Mouse (Mus musculus) lung, postnatal 14 days (tissue): ENCODE measurements at regions not wholly inside any gene's neighbourhood (a gene's known extent, or its start where the extent isn't known, plus 50 kb on each side); places are given as distances from the start of the nearest gene placed in this dataset.

Experiments used
- DNase-seq: peaks from one replicate; pipeline ENCODE4 v3.0.0; 2021

- DNase-seq = no peak
Observed at GRCm38 (mm10) chr16:85743022-85743421, 59.9 kb downstream of the Adamts1 start.

DNA sequence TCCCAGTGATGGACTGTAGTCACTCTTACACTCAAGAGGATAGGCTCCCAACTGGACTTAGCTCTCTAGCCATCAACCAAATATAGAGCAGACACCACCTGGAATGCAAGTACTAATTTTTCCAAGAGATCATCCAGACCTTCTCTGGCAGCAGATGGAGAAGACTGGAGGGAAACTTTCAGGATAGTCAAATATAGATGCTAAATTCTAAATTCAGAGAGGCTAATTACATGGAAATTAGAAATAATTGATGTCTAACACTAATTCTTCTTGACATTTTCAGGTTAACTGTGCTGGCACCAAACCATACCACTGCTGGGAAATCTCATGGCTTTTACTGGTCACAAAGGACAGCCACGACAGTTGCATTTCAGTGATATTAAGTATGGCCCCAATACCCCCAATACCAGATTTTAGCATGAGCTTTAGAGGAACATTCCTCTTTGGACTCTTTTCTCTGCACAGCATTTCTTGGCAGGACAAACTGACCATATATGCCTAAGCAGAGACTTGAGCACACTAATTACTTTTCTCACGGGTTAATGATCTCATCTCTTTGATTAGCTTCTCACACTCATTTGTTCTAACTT is 64.2 kb downstream of the Adamts1 start:
- DNase-seq = no peak

DNA sequence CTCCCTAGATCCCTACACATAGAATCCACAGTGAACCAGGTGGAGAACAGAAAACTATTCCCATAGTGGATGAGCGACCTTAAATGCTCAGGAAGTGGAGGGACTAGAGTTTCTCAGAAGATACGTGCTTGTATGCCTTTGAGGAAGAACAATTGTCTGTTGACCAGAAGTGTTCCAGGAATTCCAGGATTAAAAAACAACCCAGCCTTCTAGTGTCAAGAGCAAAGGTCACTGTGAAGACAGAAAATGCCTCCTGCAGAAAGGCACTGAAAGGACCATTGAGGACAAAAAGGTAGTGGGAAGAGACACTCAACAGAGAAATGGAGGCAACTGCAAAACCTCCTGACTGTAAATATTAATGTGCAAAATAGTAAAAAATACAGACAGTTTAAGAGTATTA is 74.9 kb downstream of the Adamts1 start:
- DNase-seq = no peak

DNA sequence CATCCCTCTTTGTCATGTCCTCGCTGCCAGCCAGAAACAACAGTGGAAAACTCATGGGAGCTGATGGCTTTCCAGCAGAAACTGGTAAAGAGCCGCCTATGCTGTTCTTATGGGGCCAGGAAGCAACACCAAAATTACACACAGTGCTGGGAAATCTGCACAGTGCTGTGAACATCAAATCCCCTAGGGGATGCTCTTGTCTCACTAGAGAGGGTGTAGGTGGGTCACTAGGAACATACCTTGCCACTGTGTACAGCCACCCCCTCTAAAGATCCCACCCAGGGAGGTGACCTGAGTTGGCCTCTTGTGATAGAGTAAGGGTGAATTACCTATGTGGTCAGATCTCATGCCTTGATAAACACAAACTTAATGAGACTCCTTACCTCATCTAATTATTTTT is 80.9 kb downstream of the Adamts1 start:
- peak; percentile 22 for DNase-seq

GRCm38 (mm10) chr16:85712291-85712690 is 90.6 kb downstream of the Adamts1 start:
- DNase-seq = no peak

DNA sequence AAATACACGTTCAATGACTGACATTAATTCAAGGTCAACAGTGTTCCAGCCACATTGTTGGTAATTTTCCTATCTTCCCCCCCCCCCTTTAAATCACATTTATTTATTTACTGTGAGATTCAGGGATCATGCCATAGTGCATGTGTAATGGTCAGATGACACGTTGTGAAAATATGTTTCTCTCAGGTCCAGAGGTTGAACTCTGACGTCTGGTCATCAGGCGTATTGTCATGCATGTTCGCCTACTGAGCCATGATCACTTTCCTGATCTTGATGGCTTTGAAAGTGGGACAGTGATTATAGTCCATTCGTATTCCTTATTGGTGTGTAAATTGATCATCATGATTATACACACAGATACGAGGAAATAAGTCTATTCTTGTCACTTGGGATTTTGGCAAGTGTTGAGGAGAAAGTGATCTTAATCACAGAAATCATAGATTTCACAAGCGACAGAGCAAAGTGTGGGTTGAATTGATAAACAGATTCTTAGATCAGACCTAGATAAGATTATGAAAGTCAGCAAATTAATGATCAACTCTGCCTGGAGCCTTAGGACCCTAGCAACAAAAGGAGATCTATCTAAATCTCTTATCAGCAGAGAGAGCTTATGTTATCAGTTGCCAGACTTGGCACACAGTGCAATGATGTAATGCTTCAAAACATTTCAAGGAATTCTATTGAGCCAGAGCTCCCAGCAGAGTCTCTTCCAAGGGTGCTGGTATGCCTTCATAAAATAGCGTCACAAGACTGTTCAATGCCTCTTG is 98.5 kb downstream of the Adamts1 start:
- DNase-seq = no peak

DNA sequence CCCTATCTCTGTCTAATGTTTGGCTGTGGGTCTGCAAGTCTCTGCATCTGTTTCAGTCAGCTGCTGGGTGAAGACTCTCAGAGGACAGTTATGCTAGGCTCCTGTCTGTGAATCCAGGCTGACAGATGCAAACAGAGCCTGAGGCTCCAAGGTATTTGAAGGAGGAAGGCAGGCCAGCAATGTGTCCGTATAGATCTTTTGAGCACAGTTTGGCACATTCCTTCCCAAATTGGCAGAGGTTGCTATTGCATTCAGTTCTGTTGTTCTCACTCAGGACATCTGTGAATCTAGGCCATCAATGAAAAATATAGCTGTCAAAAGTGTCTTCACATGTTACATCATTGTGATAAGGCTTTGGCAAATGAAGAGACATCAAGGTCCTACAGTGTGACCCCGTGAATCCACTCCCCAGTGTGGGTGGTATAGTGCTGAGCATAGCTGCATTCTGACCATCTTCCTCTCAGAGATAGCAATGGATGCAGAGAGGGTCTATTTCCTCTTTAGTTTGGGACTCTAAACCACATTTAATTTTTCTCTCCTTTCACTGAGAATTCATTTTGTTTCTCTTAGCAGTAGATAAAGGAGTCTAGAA is 99.9 kb downstream of the Adamts1 start:
- DNase-seq = no peak

DNA sequence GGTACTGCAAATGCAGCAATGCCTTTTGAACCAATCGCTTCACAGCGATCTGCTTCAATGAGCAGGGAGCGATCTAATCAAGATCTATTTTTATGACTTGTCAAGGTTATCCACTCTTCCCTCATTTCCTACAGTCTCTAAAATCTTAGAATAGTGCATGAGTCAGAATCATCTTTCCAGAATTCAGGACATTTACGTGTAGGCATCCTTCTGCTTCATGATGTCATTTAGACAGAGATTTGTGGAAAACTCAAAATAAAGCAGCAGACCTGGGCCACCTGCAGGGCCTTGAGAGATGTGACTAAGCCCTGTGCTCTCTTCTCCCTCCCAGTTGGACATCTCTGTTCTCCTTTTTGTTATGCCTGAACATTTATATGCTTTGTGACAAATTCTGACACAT is 103.6 kb downstream of the Adamts1 start:
- no peak for DNase-seq

- DNase-seq = no peak
Observed at GRCm38 (mm10) chr16:85682721-85683120, 120.2 kb downstream of the Adamts1 start.

GRCm38 (mm10) chr16:85680351-85680750 is 122.6 kb downstream of the Adamts1 start:
- DNase-seq = no peak

GRCm38 (mm10) chr16:85678781-85679180 is 124.1 kb downstream of the Adamts1 start:
- no peak for DNase-seq

DNA sequence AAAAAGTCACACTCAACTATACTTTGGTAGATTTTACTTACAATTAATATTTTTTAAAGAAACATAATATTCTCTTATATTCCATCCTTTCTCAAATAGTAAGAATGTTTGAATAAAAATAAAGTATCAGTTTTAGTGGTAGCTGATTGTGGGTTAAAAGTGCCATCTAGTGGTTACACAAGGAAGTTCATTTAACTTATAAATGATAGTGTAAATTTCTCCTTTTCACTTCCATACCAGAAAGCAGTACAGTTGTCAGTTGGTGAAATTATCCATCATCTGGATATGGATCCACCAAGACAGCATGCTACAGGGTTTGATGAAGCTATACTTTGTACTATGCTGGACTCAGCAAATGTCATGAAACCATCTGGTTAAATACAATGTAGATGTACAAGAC is 124.7 kb downstream of the Adamts1 start:
- no peak for DNase-seq

GRCm38 (mm10) chr16:85677027-85677426 is 123.8 kb upstream of the Cyyr1 start:
- peak; percentile 61 for DNase-seq

DNA sequence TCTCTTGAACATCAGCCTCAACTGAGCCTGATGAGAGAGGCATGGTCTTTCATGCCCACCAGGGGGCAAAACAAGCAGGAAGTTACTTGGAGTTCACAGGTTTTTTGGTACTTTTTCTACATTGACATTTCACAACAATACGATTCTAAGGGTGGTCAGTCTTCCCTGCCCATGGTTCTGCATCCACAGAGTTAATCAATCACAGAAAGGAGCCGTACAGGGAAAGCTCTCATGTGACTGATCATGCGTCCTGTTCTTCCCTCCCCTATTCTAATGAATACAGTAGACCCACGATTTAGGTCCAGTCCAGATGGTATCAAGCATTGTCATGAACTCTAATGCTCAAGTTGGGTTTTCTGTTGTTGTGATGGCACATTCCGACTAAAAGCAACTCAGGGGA is 115.6 kb upstream of the Cyyr1 start:
- DNase-seq = no peak

DNA sequence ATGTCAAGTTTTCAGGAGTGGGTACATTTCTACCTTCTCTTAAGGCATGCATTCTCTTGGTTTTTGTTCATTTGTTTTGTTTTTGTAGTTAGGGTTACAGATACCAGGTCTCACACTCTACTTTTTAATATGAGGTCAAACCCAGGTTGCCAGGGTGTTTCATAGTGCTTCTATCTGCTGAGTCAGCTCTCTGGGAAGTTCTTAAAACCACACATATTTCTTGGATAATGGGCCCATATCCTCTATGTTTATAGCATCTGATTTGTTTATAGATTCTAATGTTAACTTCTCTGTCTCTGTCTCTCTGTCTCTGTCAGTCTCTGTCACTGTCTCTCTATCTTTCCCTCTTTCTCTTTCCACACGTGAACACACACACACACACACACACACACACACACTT is 114.6 kb upstream of the Cyyr1 start:
- DNase-seq = no peak

DNA sequence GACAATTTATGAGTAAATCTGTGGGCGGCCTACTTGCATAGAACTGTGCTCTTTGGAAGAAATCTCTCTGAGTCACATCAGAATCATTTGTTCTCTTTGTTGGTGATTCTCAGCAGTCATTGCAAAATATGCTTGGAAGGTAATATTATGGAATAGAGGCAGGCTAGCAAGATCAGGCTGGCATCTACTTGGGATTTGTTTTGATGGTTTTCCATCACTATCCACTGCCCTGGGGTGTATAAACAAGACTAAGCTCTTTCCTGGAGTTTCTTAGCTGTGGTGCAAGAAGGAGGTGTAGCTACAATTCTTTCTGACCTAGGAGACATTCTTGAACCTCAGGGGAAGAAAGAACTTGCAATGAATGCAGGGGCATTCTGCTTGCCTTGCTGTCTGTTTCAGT is 96.3 kb upstream of the Cyyr1 start:
- DNase-seq = no peak

- no peak for DNase-seq
Observed at GRCm38 (mm10) chr16:85640992-85641391, 87.8 kb upstream of the Cyyr1 start.

GRCm38 (mm10) chr16:85637079-85637478 is 83.9 kb upstream of the Cyyr1 start:
- no peak for DNase-seq

DNA sequence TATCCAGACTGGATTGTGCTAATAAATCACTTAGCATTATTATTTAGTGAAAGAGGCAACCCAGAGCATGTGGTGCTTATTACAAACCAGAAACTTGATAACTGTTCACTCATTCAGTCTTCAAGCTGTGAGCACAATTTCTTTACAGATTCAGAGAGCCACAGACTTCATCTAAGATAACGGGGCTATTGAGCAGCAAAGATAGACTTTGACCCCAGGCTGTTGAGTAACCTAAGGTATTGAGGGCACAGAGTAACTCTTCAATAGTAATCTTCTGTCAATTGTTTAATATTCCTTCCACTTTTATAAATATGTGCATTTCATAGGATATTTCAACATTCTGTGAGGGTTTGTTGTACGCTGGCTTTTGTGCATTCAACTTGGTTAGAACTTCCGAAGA is 76.5 kb upstream of the Cyyr1 start:
- no peak for DNase-seq

DNA sequence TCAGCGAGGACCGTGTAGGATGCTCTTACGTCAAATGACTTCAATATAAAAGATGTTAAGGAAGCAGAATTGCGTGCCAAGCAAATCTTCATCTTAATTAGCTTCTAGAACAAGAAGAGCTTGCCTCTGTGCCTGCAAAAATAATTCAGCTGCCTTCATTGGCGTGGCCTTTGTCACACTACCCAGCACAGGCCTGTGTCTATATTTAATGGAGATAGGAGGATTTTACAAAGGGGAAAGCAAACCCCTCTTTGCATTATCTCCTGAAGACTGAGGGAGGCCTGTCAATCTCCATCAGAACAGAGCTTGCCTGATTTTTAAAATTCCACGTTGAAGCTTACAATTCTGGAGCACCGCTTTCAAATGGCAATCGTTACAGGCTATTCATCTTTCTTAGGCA is 71.3 kb upstream of the Cyyr1 start:
- no peak for DNase-seq

GRCm38 (mm10) chr16:85604089-85604488 is 50.9 kb upstream of the Cyyr1 start:
- DNase-seq = no peak
